Mouse (Mus musculus): ENCODE results near the gene Klhl33. TPM values are rescaled to one million over a fixed set of nuclear protein-coding genes. Genes with fewer than 3 reads are reported as not detected.
"Not testable (repeated sequence)": the region's sequence is repeated elsewhere in the genome, so short reads cannot be mapped to it uniquely, and the experiment has no call there.

Gene Klhl33
- polyA plus RNA-seq, 1 experiment from 2014 or later: 0.10 TPM

- no peaks in the 10 kb centered on the region for H3K9me3 ChIP-seq (replicated peaks)
- WGBS: 93% methylated on average over 5 of the region's 5 CpGs
- no peaks in the 10 kb centered on the region for H3K36me3 ChIP-seq
- no peaks in the 10 kb centered on the region for H3K27me3 ChIP-seq (ENCODE audit: low read depth, poor library complexity, severe bottlenecking)
- H3K27ac ChIP-seq: no peak overlapping the region
- peaks cover 10% of the 10 kb centered on the region; the same call in 1 of the 2 replicates for H3K4me1 ChIP-seq
- H3K4me3 ChIP-seq: no peak overlapping the region
- DNase-seq (ENCODE audit: low spot score): no peak
Measured at GRCm38 (mm10) chr14:50868656-50869055, 28.7 kb downstream of the Klhl33 start.

- H3K4me3 ChIP-seq: no peak overlapping the region
- H3K4me1 ChIP-seq: peaks cover 10% of the 10 kb centered on the region; the same call in 1 of the 2 replicates
- DNase-seq (ENCODE audit: low spot score): no peak
- no peaks in the 10 kb centered on the region for H3K9me3 ChIP-seq (replicated peaks)
- H3K27me3 ChIP-seq (ENCODE audit: low read depth, poor library complexity, severe bottlenecking): no peaks in the 10 kb centered on the region
- 78% methylated on average over 4 of the region's 4 CpGs for WGBS
- H3K27ac ChIP-seq: no peak overlapping the region
- peaks cover 3% of the 10 kb centered on the region; the same call in 1 of the 2 replicates for H3K36me3 ChIP-seq
Measured at GRCm38 (mm10) chr14:50868211-50868610, 29.1 kb downstream of the Klhl33 start.

GRCm38 (mm10) chr14:50866966-50867365 is 30.3 kb downstream of the Klhl33 start:
- Histone ChIP-seq H3K4me3 (no peak overlapping the region), H3K27me3 (ENCODE audit: low read depth, poor library complexity, severe bottlenecking) (no peaks in the 10 kb centered on the region), H3K4me1 (peaks cover 10% of the 10 kb centered on the region; the same call in 1 of the 2 replicates), H3K27ac (no peak overlapping the region), H3K9me3 (replicated peaks) (no peaks in the 10 kb centered on the region), H3K36me3 (peaks cover 3% of the 10 kb centered on the region; the same call in 1 of the 2 replicates)
- DNase-seq (ENCODE audit: low spot score): no peak
- WGBS: 91% methylated on average over 3 of the region's 3 CpGs

- H3K9me3 ChIP-seq (replicated peaks); H3K36me3 ChIP-seq; DNase-seq (ENCODE audit: low spot score); H3K27ac ChIP-seq; H3K4me1 ChIP-seq; H3K27me3 ChIP-seq (ENCODE audit: low read depth, poor library complexity, severe bottlenecking); H3K4me3 ChIP-seq: not testable (repeated sequence)
Measured at GRCm38 (mm10) chr14:50865005-50865404, 32.3 kb downstream of the Klhl33 start.

- DNase-seq (ENCODE audit: low spot score): no peak
- H3K27me3 ChIP-seq (ENCODE audit: low read depth, poor library complexity, severe bottlenecking): no peaks in the 10 kb centered on the region
- no peaks in the 10 kb centered on the region for H3K4me1 ChIP-seq
- no peaks in the 10 kb centered on the region for H3K9me3 ChIP-seq (replicated peaks)
- no peak overlapping the region for H3K4me3 ChIP-seq
- H3K27ac ChIP-seq: no peak overlapping the region
- H3K36me3 ChIP-seq: peaks cover 20% of the 10 kb centered on the region
- WGBS: 93% methylated on average over 10 of the region's 10 CpGs
Measured at GRCm38 (mm10) chr14:50862641-50863040, 34.7 kb downstream of the Klhl33 start.

GRCm38 (mm10) chr14:50855788-50856187 is 41.5 kb downstream of the Klhl33 start:
- no peak for DNase-seq (ENCODE audit: low spot score)
- WGBS: 91% methylated on average over 5 of the region's 5 CpGs
- no peak overlapping the region for H3K4me3 ChIP-seq
- no peaks in the 10 kb centered on the region for H3K4me1 ChIP-seq
- H3K36me3 ChIP-seq: peaks cover 25% of the 10 kb centered on the region
- H3K27ac ChIP-seq: no peak overlapping the region
- no peaks in the 10 kb centered on the region for H3K9me3 ChIP-seq (replicated peaks)
- no peaks in the 10 kb centered on the region for H3K27me3 ChIP-seq (ENCODE audit: low read depth, poor library complexity, severe bottlenecking)

Other genes starting within 250 kb of the Klhl33 start
- not detected in 2 replicates for gene Olfr747, start 204.3 kb downstream of the Klhl33 start, polyA plus RNA-seq (2016; fragmentation: Nextera tagmentation; extraction: Ambion mirVana)
- gene Olfr748, start 190.1 kb downstream of the Klhl33 start, polyA plus RNA-seq (2016; fragmentation: Nextera tagmentation; extraction: Ambion mirVana): not detected in 2 replicates
- not detected in 2 replicates for gene Olfr749, start 152.4 kb downstream of the Klhl33 start, polyA plus RNA-seq (2016; fragmentation: Nextera tagmentation; extraction: Ambion mirVana)
- 91.9 and 96.1 TPM in 2 replicates for gene Ttc5, start 112.0 kb downstream of the Klhl33 start, polyA plus RNA-seq (2016; fragmentation: Nextera tagmentation; extraction: Ambion mirVana)
- gene Ccnb1ip1, start 89.8 kb downstream of the Klhl33 start, polyA plus RNA-seq (2016; fragmentation: Nextera tagmentation; extraction: Ambion mirVana): not detected in 2 replicates
- gene Parp2, start 89.7 kb downstream of the Klhl33 start, polyA plus RNA-seq (2016; fragmentation: Nextera tagmentation; extraction: Ambion mirVana): 63.3 and 77.2 TPM in 2 replicates
- gene Tep1, start 26.9 kb downstream of the Klhl33 start, polyA plus RNA-seq (2016; fragmentation: Nextera tagmentation; extraction: Ambion mirVana): 3.8 and 5.7 TPM in 2 replicates
- gene Osgep, start 27.4 kb upstream of the Klhl33 start, polyA plus RNA-seq (2016; fragmentation: Nextera tagmentation; extraction: Ambion mirVana): 179 and 201 TPM in 2 replicates
- gene Apex1, start 27.5 kb upstream of the Klhl33 start, polyA plus RNA-seq (2016; fragmentation: Nextera tagmentation; extraction: Ambion mirVana): 526 and 613 TPM in 2 replicates
- 45.4 and 51.9 TPM in 2 replicates for gene Pip4p1, start 33.3 kb upstream of the Klhl33 start, polyA plus RNA-seq (2016; fragmentation: Nextera tagmentation; extraction: Ambion mirVana)
- gene Pnp, start 33.6 kb upstream of the Klhl33 start, polyA plus RNA-seq (2016; fragmentation: Nextera tagmentation; extraction: Ambion mirVana): 88.3 and 89.7 TPM in 2 replicates
- not detected in 2 replicates for gene Gm49342, start 47.0 kb upstream of the Klhl33 start, polyA plus RNA-seq (2016; fragmentation: Nextera tagmentation; extraction: Ambion mirVana)
- 0.48 and 0.65 TPM in 2 replicates for gene Pnp2, start 58.5 kb upstream of the Klhl33 start, polyA plus RNA-seq (2016; fragmentation: Nextera tagmentation; extraction: Ambion mirVana)
- gene Rnase10, start 110.2 kb upstream of the Klhl33 start, polyA plus RNA-seq (2016; fragmentation: Nextera tagmentation; extraction: Ambion mirVana): not detected in 2 replicates
- gene Rnase9, start 144.4 kb upstream of the Klhl33 start, polyA plus RNA-seq (2016; fragmentation: Nextera tagmentation; extraction: Ambion mirVana): not detected in 2 replicates
- not detected in 2 replicates for gene Rnase11, start 152.7 kb upstream of the Klhl33 start, polyA plus RNA-seq (2016; fragmentation: Nextera tagmentation; extraction: Ambion mirVana)
- 0.30 TPM in 1 of 2 replicates, not detected in the other for gene Rnase12, start 160.2 kb upstream of the Klhl33 start, polyA plus RNA-seq (2016; fragmentation: Nextera tagmentation; extraction: Ambion mirVana)
- not detected in 2 replicates for gene Olfr750, start 176.9 kb upstream of the Klhl33 start, polyA plus RNA-seq (2016; fragmentation: Nextera tagmentation; extraction: Ambion mirVana)
- 5.1 and 6.6 TPM in 2 replicates for gene Rnase4, start 193.6 kb upstream of the Klhl33 start, polyA plus RNA-seq (2016; fragmentation: Nextera tagmentation; extraction: Ambion mirVana)
- 1.5 and 1.8 TPM in 2 replicates for gene Ang, start 193.6 kb upstream of the Klhl33 start, polyA plus RNA-seq (2016; fragmentation: Nextera tagmentation; extraction: Ambion mirVana)
- gene Eddm3b, start 216.9 kb upstream of the Klhl33 start, polyA plus RNA-seq (2016; fragmentation: Nextera tagmentation; extraction: Ambion mirVana): not detected in 2 replicates
- 0.14 TPM in 1 of 2 replicates, not detected in the other for gene Rnase6, start 226.4 kb upstream of the Klhl33 start, polyA plus RNA-seq (2016; fragmentation: Nextera tagmentation; extraction: Ambion mirVana)
- 0.15 TPM in 1 of 2 replicates, not detected in the other for gene Rnase1, start 249.3 kb upstream of the Klhl33 start, polyA plus RNA-seq (2016; fragmentation: Nextera tagmentation; extraction: Ambion mirVana)

All from limb, embryonic 10.5 days (tissue).